Mouse (Mus musculus) kidney, embryonic 15.5 days (tissue): ENCODE data around the gene Arpc5. TPM values are rescaled to one million over a fixed set of nuclear protein-coding genes. Genes with fewer than 3 reads are reported as not detected.
"Not testable (repeated sequence)": the region's sequence is repeated elsewhere in the genome, so short reads cannot be mapped to it uniquely, and the experiment has no call there.

Source experiments
- ATAC-seq: fragments of 200-750 bp; cut with Nextera tagmentation; replicated peaks from 2 replicates; pipeline ENCODE4 v1.8.0; 2017; ENCODE audit warnings: moderate TSS enrichment; ENCODE audit not compliant: low FRiP score
- H3K27ac ChIP-seq: fragments of 300-500 bp; sonication (generic); 2 replicates; pipeline ENCODE4 v1.5.1; 2015; ENCODE audit warnings: mild to moderate bottlenecking, inconsistent platforms
- H3K27me3 ChIP-seq: fragments of 300-500 bp; sonication (generic); 2 replicates; pipeline ENCODE4 v1.6.1; 2015; ENCODE audit warnings: inconsistent platforms
- H3K36me3 ChIP-seq: fragments of 300-500 bp; sonication (generic); 2 replicates; pipeline ENCODE4 v1.6.1; 2015; ENCODE audit warnings: inconsistent platforms
- H3K4me1 ChIP-seq: fragments of 300-500 bp; sonication (generic); 2 replicates; pipeline ENCODE4 v1.6.1; 2015; ENCODE audit warnings: inconsistent platforms
- H3K4me2 ChIP-seq: fragments of 300-500 bp; sonication (generic); 2 replicates; pipeline ENCODE4 v1.6.1; 2015; ENCODE audit warnings: moderate library complexity, mild to moderate bottlenecking, inconsistent platforms
- H3K4me3 ChIP-seq: fragments of 300-500 bp; sonication (generic); replicated peaks from 2 replicates; pipeline ENCODE4 v1.5.1; 2015; ENCODE audit warnings: mild to moderate bottlenecking, inconsistent platforms
- H3K9ac ChIP-seq: fragments of 300-500 bp; sonication (generic); 2 replicates; pipeline ENCODE4 v1.6.1; 2015; ENCODE audit warnings: mild to moderate bottlenecking, inconsistent platforms
- H3K9me3 ChIP-seq: fragments of 300-500 bp; sonication (generic); replicated peaks from 2 replicates; pipeline ENCODE4 v1.6.1; 2016; ENCODE audit warnings: inconsistent platforms
- WGBS: fragments of 180-500 bp; shearing (Covaris S2); methylation state at CpG from one replicate; pipeline ENCODE4 v1.1.7; 2015; ENCODE audit warnings: mixed read lengths; 5-methylcytosine and 5-hydroxymethylcytosine counted together
- polyA plus RNA-seq: library from polyadenylated mRNA; unstranded; fragments of >200 nt; fragmentation: Nextera tagmentation; extraction: Ambion mirVana; gene quantifications from 2 replicates; pipeline ENCODE4 v1.2.1, GENCODE M21; 2015

Gene Arpc5
- polyA plus RNA-seq, 1 experiment from 2014 or later: 228 TPM

GRCm38 (mm10) chr1:152746426-152746825 lies 19.9 kb upstream of the Arpc5 start:
- H3K9ac ChIP-seq: no peak overlapping the region
- no peaks in the 10 kb centered on the region for H3K36me3 ChIP-seq
- no peaks in the 10 kb centered on the region for H3K27me3 ChIP-seq
- H3K9me3 ChIP-seq: no peaks in the 10 kb centered on the region
- 5% methylated on average over 5 of the region's 5 CpGs for WGBS
- H3K4me3 ChIP-seq: no peak overlapping the region
- ATAC-seq: 0 out of 2 replicates have a peak, but pooled peaks have one; percentile 54
- no peak overlapping the region for H3K27ac ChIP-seq
- H3K4me2 ChIP-seq: no peak overlapping the region
- H3K4me1 ChIP-seq: peaks cover 4% of the 10 kb centered on the region; the same call in 1 of the 2 replicates

- 66% methylated on average over 9 of the region's 9 CpGs for WGBS
- no peaks in the 10 kb centered on the region for H3K9me3 ChIP-seq
- H3K27ac ChIP-seq: no peak overlapping the region
- no peaks in the 10 kb centered on the region for H3K36me3 ChIP-seq
- no peak overlapping the region for H3K9ac ChIP-seq
- no peaks in the 10 kb centered on the region for H3K4me1 ChIP-seq
- no peak overlapping the region for H3K4me2 ChIP-seq
- ATAC-seq: no peak
- no peak overlapping the region for H3K4me3 ChIP-seq
- no peaks in the 10 kb centered on the region for H3K27me3 ChIP-seq
These were observed 17.1 kb upstream of the Arpc5 start for GRCm38 (mm10) chr1:152749276-152749675.

- no peaks in the 10 kb centered on the region for H3K27me3 ChIP-seq
- no peak for ATAC-seq
- H3K36me3 ChIP-seq: no peaks in the 10 kb centered on the region
- no peak within 1 kb of the TSS for H3K4me2 ChIP-seq
- H3K4me3 ChIP-seq: no peak within 1 kb of the TSS
- 71% methylated on average over 13 of the region's 13 CpGs for WGBS
- H3K27ac ChIP-seq: no peak within 1 kb of the TSS
- no peaks in the 10 kb centered on the region for H3K9me3 ChIP-seq
- H3K4me1 ChIP-seq: no peaks in the 10 kb centered on the region
- no peak within 1 kb of the TSS for H3K9ac ChIP-seq
These were observed 15.9 kb upstream of the Arpc5 start, which contains the start of gene Apobec4 for GRCm38 (mm10) chr1:152750312-152750965. Gene Apobec4, plus strand, starts transcription at chr1:152750551.

GRCm38 (mm10) chr1:152761791-152762190 lies 4.6 kb upstream of the Arpc5 start:
- H3K36me3 ChIP-seq: no peaks in the 10 kb centered on the region
- peaks cover 24% of the 10 kb centered on the region for H3K27me3 ChIP-seq
- H3K9me3 ChIP-seq: no peaks in the 10 kb centered on the region
- no peak overlapping the region for H3K27ac ChIP-seq
- H3K4me3 ChIP-seq: no peak overlapping the region
- WGBS: 82% methylated on average over 2 of the region's 2 CpGs
- H3K9ac ChIP-seq: no peak overlapping the region
- peaks cover 5% of the 10 kb centered on the region for H3K4me1 ChIP-seq
- H3K4me2 ChIP-seq: no peak overlapping the region
- no peak for ATAC-seq

- no peaks in the 10 kb centered on the region for H3K9me3 ChIP-seq
- H3K4me3 ChIP-seq: peak overlapping the region; percentile 94
- peaks cover 31% of the 10 kb centered on the region for H3K36me3 ChIP-seq
- H3K27me3 ChIP-seq: peaks cover 24% of the 10 kb centered on the region
- H3K27ac ChIP-seq: peak overlapping the region; percentile 87
- peaks cover 15% of the 10 kb centered on the region for H3K4me1 ChIP-seq
- peak; percentile 67 for ATAC-seq
- peak overlapping the region; percentile 97 for H3K9ac ChIP-seq
- peak overlapping the region; percentile 93 for H3K4me2 ChIP-seq
- WGBS: 1% methylated on average over 58 of the region's 60 CpGs
These were observed 734 bp downstream of the Arpc5 start for GRCm38 (mm10) chr1:152766804-152767748.

- peak; percentile 27; the same call in 1 of the 2 replicates for ATAC-seq
- H3K4me3 ChIP-seq: peak overlapping the region; percentile 94
- 8% methylated on average over 5 of the region's 5 CpGs for WGBS
These were observed 1.6 kb downstream of the Arpc5 start for GRCm38 (mm10) chr1:152767749-152768488.

GRCm38 (mm10) chr1:152771016-152771415 lies 4.7 kb downstream of the Arpc5 start:
- Histone ChIP-seq H3K9ac (no peak overlapping the region), H3K36me3 (peaks cover 69% of the 10 kb centered on the region), H3K4me1 (peaks cover 10% of the 10 kb centered on the region; the same call in 1 of the 2 replicates), H3K27ac (no peak overlapping the region), H3K27me3 (no peaks in the 10 kb centered on the region), H3K4me3 (no peak overlapping the region), H3K4me2 (no peak overlapping the region), H3K9me3 (no peaks in the 10 kb centered on the region)
- WGBS: 91% methylated on average over 9 of the region's 9 CpGs
- no peak for ATAC-seq

More at GRCm38 (mm10) chr1:152767749-152768488, 1.6 kb downstream of the Arpc5 start:
- Histone ChIP-seq H3K27ac (0 out of 2 replicates have a peak overlapping the region, but pooled peaks have one; percentile 34), H3K9me3 (no peaks in the 10 kb centered on the region), H3K9ac (no peak overlapping the region), H3K4me1 (peaks cover 15% of the 10 kb centered on the region), H3K4me2 (peak overlapping the region; percentile 93), H3K27me3 (peaks cover 24% of the 10 kb centered on the region), H3K36me3 (peaks cover 39% of the 10 kb centered on the region)

- not testable (repeated sequence) for H3K27ac ChIP-seq, H3K27me3 ChIP-seq, H3K9me3 ChIP-seq, H3K4me1 ChIP-seq, H3K4me3 ChIP-seq, H3K4me2 ChIP-seq, H3K9ac ChIP-seq, ATAC-seq
- 91% methylated on average over 3 of the region's 3 CpGs for WGBS
- peaks cover 64% of the 10 kb centered on the region for H3K36me3 ChIP-seq
These were observed 8.3 kb downstream of the Arpc5 start for GRCm38 (mm10) chr1:152774601-152775000.

- H3K4me1 ChIP-seq: 0 out of 2 replicates have a peak, but pooled peaks cover 3% of the 10 kb centered on the region
- H3K27me3 ChIP-seq: no peaks in the 10 kb centered on the region
- peak; percentile 74; the same call in 1 of the 2 replicates for ATAC-seq
- 31% methylated on average over 10 of the region's 10 CpGs for WGBS
- no peaks in the 10 kb centered on the region for H3K9me3 ChIP-seq
- no peak overlapping the region for H3K4me3 ChIP-seq
- no peak overlapping the region for H3K27ac ChIP-seq
- H3K4me2 ChIP-seq: no peak overlapping the region
- H3K36me3 ChIP-seq: peaks cover 22% of the 10 kb centered on the region
- H3K9ac ChIP-seq: no peak overlapping the region
These were observed 12.9 kb downstream of the Arpc5 start for GRCm38 (mm10) chr1:152779071-152779737.

- Histone ChIP-seq H3K36me3 (no peaks in the 10 kb centered on the region), H3K4me2 (no peak overlapping the region), H3K9me3 (no peaks in the 10 kb centered on the region), H3K27me3 (no peaks in the 10 kb centered on the region), H3K4me3 (no peak overlapping the region), H3K4me1 (peaks cover 6% of the 10 kb centered on the region; the same call in 1 of the 2 replicates), H3K27ac (no peak overlapping the region), H3K9ac (no peak overlapping the region)
- 96% methylated on average over 8 of the region's 8 CpGs for WGBS
- ATAC-seq: no peak
These were observed 18.3 kb downstream of the Arpc5 start for GRCm38 (mm10) chr1:152784620-152785019.

GRCm38 (mm10) chr1:152785446-152785845 lies 19.1 kb downstream of the Arpc5 start:
- ATAC-seq: not testable (repeated sequence)
- 74% methylated on average over 3 of the region's 3 CpGs for WGBS

More at GRCm38 (mm10) chr1:152785446-152785845, 19.1 kb downstream of the Arpc5 start:
- not testable (repeated sequence) for H3K27me3 ChIP-seq, H3K36me3 ChIP-seq, H3K9me3 ChIP-seq, H3K4me3 ChIP-seq, H3K4me2 ChIP-seq, H3K4me1 ChIP-seq, H3K9ac ChIP-seq, H3K27ac ChIP-seq
